ENCODE assay signal across 8 mouse cellular contexts in genomic region chr15:3581861-3582806, GRCm38 (mm10). TPM values are rescaled to one million over a fixed set of nuclear protein-coding genes. Genes with fewer than 3 reads are reported as not detected.
DNase-seq lines count a peak whose midpoint lies in the region; ATAC-seq lines count a peak whose summit lies in the region.

No protein-coding gene starts in this region.

- no peak for ATAC-seq in megakaryocyte-erythroid progenitor cell, adult 5-6 weeks (replicated peaks; ENCODE audit: low FRiP score, low TSS enrichment, poor library complexity, severe bottlenecking)

- peak; percentile 31 for DNase-seq in adrenal gland, adult 8-10 months
- DNase-seq in embryo, embryonic 10.5 days (ENCODE audit: low spot score) = peak; percentile 70
- DNase-seq in gastrocnemius, postnatal 25 days = peak; percentile 72
- peak; percentile 1 for DNase-seq in induced T-regulatory cell, adult 2 months (ENCODE audit: low read depth)
- DNase-seq in left cerebral cortex, adult 9 months (ENCODE audit: low spot score in 2 of 2) = peak; percentile 2 to 40
- peak; percentile 60 to 67 for DNase-seq in lung, postnatal 4 days
- DNase-seq in right cerebral cortex, postnatal 10 days (ENCODE audit: low spot score in 2 of 2) = peak; percentile 45 to 51

RNA-seq across cellular contexts. Expression of gene Ghr, which starts 1.2 kb away (rescaled TPM):
- 100 to 1,000 TPM in 1 of 4 experiments, 10 to 100 TPM in 3; 67.5 to 155 (median 78.8) TPM for total RNA-seq in adrenal gland, adult 8-10 months (2022)
- 100 to 1,000 TPM; 112 to 122 TPM for total RNA-seq in gastrocnemius, postnatal 25 days (2021)
- 1.1 TPM in 1 of 2 replicates, not detected in the other for total RNA-seq in megakaryocyte-erythroid progenitor cell, adult 5-6 weeks (2014; fragmentation: Nextera tagmentation)
- total RNA-seq in megakaryocyte-erythroid progenitor cell, adult 5-6 weeks (2017) = 0.47 TPM in 1 of 2 replicates, not detected in the other

Comparison
In these comparisons a context has a peak if more than half of its experiments do, and no peak if none do; other contexts are left out.
1. DNase-seq: peak in every context shown above with its lines; median percentile 72 in gastrocnemius, postnatal 25 days; 70 in embryo, embryonic 10.5 days; 64 in lung, postnatal 4 days; 48 in right cerebral cortex, postnatal 10 days; 31 in adrenal gland, adult 8-10 months; 21 in left cerebral cortex, adult 9 months; 1 in induced T-regulatory cell, adult 2 months.
2. RNA of gene Ghr, which starts 1.2 kb away (total RNA-seq): 112 to 122 TPM in gastrocnemius, postnatal 25 days and 67.5 to 155 TPM in adrenal gland, adult 8-10 months; 0.47 to 1.1 TPM in megakaryocyte-erythroid progenitor cell, adult 5-6 weeks; every median in the first group is over 10 times any median in the second.